Mouse (Mus musculus): ENCODE data around the gene Fzd2. TPM values are rescaled to one million over a fixed set of nuclear protein-coding genes. Genes with fewer than 3 reads are reported as not detected.

Gene Fzd2
- total RNA-seq, 1 experiment: 27.9 TPM

DNA sequence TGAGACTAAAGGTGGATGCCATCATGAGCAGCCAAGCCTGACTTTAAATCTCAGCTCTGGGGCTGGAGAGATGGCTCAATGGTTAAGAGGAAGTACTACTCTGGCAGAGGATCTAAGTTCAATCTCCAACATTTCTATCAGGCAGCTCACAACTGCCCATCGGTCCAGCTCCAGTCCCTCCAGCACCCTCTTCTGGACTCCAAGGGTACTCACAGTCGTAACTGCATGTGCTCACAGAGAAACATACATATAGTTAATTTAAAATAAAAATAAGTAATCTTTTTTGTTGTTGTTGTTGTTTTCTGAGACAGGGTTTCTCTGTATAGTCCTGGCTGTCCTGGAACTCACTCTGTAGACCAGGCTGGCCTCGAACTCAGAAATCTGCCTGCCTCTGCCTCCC lies 4.3 kb upstream of the Fzd2 start:
- TF ChIP-seq CHD2 (IDR thresholded peaks at IDR 0.05; ENCODE audit: low read depth, low read length) (no peak), ZNF384 (IDR thresholded peaks at IDR 0.05; ENCODE audit: low read depth, low read length) (no peak), MAFK (IDR thresholded peaks at IDR 0.05; ENCODE audit: insufficient read depth, low read depth, low read length) (no peak), ZC3H11A (IDR thresholded peaks at IDR 0.05; ENCODE audit: borderline replicate concordance, low read depth, low read length) (no peak), HCFC1 (IDR thresholded peaks at IDR 0.05; ENCODE audit: borderline replicate concordance, insufficient read depth, low read length) (no peak)
- Histone ChIP-seq H3K27ac (ENCODE audit: insufficient read depth, low read depth, low read length, poor library complexity, severe bottlenecking) (no peak overlapping the region), H3K9me3 (ENCODE audit: control insufficient read depth, insufficient read depth, low read depth, low read length) (no peaks in the 10 kb centered on the region), H3K36me3 (ENCODE audit: control insufficient read depth, insufficient read depth, low read length, poor library complexity, severe bottlenecking) (no peaks in the 10 kb centered on the region), H3K4me1 (ENCODE audit: control insufficient read depth in 2 of 2, insufficient read depth in 2 of 2, low read length in 2 of 2, poor library complexity in 1 of 2) (peaks cover 3 to 6% of the 10 kb centered on the region in 2 experiments; a peak in 1 of 4 replicates), H3K4me3 (ENCODE audit: insufficient read depth in 1 of 2, low read depth in 1 of 2, low read length in 2 of 2, poor library complexity in 1 of 2, severe bottlenecking in 1 of 2) (no peak overlapping the region), H3K9ac (ENCODE audit: insufficient read depth, low read depth, low read length, poor library complexity, severe bottlenecking) (no peak overlapping the region)
- no peak for DNase-seq (ENCODE audit: low read depth, low spot score)
- in situ Hi-C loops (cut with MboI; ENCODE audit: low sequenced_read_pairs in 2 of 2, unreplicated experiment in 2 of 2): no loop called here

DNA sequence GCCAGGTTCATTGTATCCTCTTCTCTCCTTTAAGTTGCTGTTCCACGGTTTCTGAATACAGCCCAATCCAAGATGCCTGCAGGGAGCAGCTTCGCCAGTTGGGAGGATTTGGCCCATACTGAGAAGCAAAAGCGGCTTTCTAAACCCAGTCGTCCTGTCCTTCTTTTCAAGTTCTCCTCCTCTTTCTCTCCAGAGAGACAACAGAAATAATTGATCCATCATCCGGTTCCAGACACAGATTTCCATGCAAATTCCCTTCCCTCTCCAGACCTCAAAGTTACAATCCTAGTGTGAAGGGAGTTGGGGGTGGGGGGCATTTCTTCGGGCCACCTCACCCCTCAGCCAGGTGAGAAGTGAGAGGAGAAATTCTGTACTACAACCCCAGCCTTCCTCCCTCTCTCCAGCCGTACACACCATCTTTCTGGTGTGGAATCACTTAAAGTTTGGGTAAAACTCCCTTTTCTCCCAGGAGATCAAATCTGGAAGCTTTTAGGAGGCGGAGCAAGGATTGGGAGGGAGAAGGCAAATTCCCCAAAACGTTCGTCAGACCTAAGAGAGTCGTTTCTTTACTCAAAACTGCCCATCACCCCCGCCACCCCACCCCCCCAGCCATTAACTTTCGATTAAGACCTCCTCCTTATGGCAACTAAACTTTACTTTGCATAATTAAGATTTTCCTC lies 1.2 kb upstream of the Fzd2 start:
- H3K27ac ChIP-seq (ENCODE audit: insufficient read depth, low read depth, low read length, poor library complexity, severe bottlenecking): peak overlapping the region; percentile 66
- H3K9ac ChIP-seq (ENCODE audit: insufficient read depth, low read depth, low read length, poor library complexity, severe bottlenecking): no peak overlapping the region
- no peaks in the 10 kb centered on the region for H3K36me3 ChIP-seq (ENCODE audit: control insufficient read depth, insufficient read depth, low read length, poor library complexity, severe bottlenecking)
- no peak for DNase-seq (ENCODE audit: low read depth, low spot score)
- in situ Hi-C loops (cut with MboI; ENCODE audit: low sequenced_read_pairs in 2 of 2, unreplicated experiment in 2 of 2): no loop called here
- TF ChIP-seq ZNF384 (IDR thresholded peaks at IDR 0.05; ENCODE audit: low read depth, low read length) (no peak), ZC3H11A (IDR thresholded peaks at IDR 0.05; ENCODE audit: borderline replicate concordance, low read depth, low read length) (no peak), CHD2 (IDR thresholded peaks at IDR 0.05; ENCODE audit: low read depth, low read length) (no peak), MAFK (IDR thresholded peaks at IDR 0.05; ENCODE audit: insufficient read depth, low read depth, low read length) (no peak), HCFC1 (IDR thresholded peaks at IDR 0.05; ENCODE audit: borderline replicate concordance, insufficient read depth, low read length) (no peak)
- no peaks in the 10 kb centered on the region; a peak in 1 of 4 replicates for H3K4me1 ChIP-seq (ENCODE audit: control insufficient read depth in 2 of 2, insufficient read depth in 2 of 2, low read length in 2 of 2, poor library complexity in 1 of 2)
- H3K4me3 ChIP-seq (ENCODE audit: insufficient read depth in 1 of 2, low read depth in 1 of 2, low read length in 2 of 2, poor library complexity in 1 of 2, severe bottlenecking in 1 of 2): peak overlapping the region; percentile 59 to 70
- no peaks in the 10 kb centered on the region for H3K9me3 ChIP-seq (ENCODE audit: control insufficient read depth, insufficient read depth, low read depth, low read length)

DNA sequence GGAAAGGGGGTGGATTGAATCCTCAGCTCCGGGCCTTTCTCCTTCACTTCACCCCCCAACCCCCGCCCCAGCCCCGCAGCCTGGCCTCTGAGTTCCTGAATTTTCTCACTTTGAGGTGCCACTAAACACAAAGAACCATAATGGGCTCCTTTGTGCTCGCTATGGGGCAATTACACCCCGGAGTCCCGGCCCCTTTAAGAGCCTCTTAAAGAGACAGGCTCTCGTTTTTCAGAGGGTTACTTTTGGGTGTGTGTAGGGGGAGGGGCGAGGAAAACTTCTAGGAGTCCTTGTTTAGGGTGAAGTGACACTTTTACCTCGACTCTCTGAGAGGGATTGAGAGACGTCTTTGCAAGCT lies 723 bp upstream of the Fzd2 start:
- TF ChIP-seq ZC3H11A (IDR thresholded peaks at IDR 0.05; ENCODE audit: borderline replicate concordance, low read depth, low read length) (no peak), MAFK (IDR thresholded peaks at IDR 0.05; ENCODE audit: insufficient read depth, low read depth, low read length) (no peak), ZNF384 (IDR thresholded peaks at IDR 0.05; ENCODE audit: low read depth, low read length) (no peak), CHD2 (IDR thresholded peaks at IDR 0.05; ENCODE audit: low read depth, low read length) (no peak), HCFC1 (IDR thresholded peaks at IDR 0.05; ENCODE audit: borderline replicate concordance, insufficient read depth, low read length) (no peak)
- Histone ChIP-seq H3K9ac (ENCODE audit: insufficient read depth, low read depth, low read length, poor library complexity, severe bottlenecking) (no peak overlapping the region), H3K27ac (ENCODE audit: insufficient read depth, low read depth, low read length, poor library complexity, severe bottlenecking) (0 out of 2 replicates have a peak overlapping the region, but pooled peaks have one; percentile 66), H3K36me3 (ENCODE audit: control insufficient read depth, insufficient read depth, low read length, poor library complexity, severe bottlenecking) (no peaks in the 10 kb centered on the region), H3K9me3 (ENCODE audit: control insufficient read depth, insufficient read depth, low read depth, low read length) (no peaks in the 10 kb centered on the region), H3K4me1 (ENCODE audit: control insufficient read depth in 2 of 2, insufficient read depth in 2 of 2, low read length in 2 of 2, poor library complexity in 1 of 2) (no peaks in the 10 kb centered on the region; a peak in 1 of 4 replicates), H3K4me3 (ENCODE audit: insufficient read depth in 1 of 2, low read depth in 1 of 2, low read length in 2 of 2, poor library complexity in 1 of 2, severe bottlenecking in 1 of 2) (peak overlapping the region; percentile 59 to 70)
- DNase-seq (ENCODE audit: low read depth, low spot score): no peak
- in situ Hi-C loops (cut with MboI; ENCODE audit: low sequenced_read_pairs in 2 of 2, unreplicated experiment in 2 of 2): no loop called here

DNA sequence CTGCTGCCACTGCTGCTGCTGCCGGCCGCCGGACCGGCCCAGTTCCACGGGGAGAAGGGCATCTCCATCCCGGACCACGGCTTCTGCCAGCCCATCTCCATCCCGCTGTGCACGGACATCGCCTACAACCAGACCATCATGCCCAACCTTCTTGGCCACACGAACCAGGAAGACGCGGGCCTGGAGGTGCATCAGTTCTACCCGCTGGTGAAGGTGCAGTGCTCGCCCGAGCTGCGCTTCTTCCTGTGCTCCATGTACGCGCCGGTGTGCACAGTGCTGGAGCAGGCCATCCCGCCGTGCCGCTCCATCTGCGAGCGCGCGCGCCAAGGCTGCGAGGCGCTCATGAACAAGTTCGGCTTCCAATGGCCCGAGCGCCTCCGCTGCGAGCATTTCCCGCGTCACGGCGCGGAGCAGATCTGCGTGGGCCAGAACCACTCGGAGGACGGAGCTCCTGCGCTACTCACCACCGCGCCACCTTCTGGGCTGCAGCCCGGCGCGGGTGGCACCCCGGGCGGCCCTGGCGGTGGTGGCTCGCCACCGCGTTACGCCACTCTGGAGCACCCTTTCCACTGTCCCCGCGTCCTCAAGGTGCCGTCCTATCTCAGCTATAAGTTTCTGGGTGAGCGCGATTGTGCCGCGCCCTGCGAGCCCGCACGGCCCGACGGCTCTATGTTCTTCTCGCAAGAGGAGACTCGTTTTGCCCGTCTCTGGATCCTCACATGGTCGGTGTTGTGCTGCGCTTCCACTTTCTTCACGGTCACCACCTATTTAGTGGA lies 769 bp downstream of the Fzd2 start:
- no peak for TF ChIP-seq ZNF384 (IDR thresholded peaks at IDR 0.05; ENCODE audit: low read depth, low read length)
- TF ChIP-seq HCFC1 (IDR thresholded peaks at IDR 0.05; ENCODE audit: borderline replicate concordance, insufficient read depth, low read length): no peak
- no peak for TF ChIP-seq MAFK (IDR thresholded peaks at IDR 0.05; ENCODE audit: insufficient read depth, low read depth, low read length)
- no peak for TF ChIP-seq ZC3H11A (IDR thresholded peaks at IDR 0.05; ENCODE audit: borderline replicate concordance, low read depth, low read length)
- no peak for TF ChIP-seq CHD2 (IDR thresholded peaks at IDR 0.05; ENCODE audit: low read depth, low read length)
- Histone ChIP-seq H3K4me1 (ENCODE audit: control insufficient read depth in 2 of 2, insufficient read depth in 2 of 2, low read length in 2 of 2, poor library complexity in 1 of 2) (no peaks in the 10 kb centered on the region; a peak in 1 of 4 replicates), H3K9me3 (ENCODE audit: control insufficient read depth, insufficient read depth, low read depth, low read length) (no peaks in the 10 kb centered on the region), H3K4me3 (ENCODE audit: insufficient read depth in 1 of 2, low read depth in 1 of 2, low read length in 2 of 2, poor library complexity in 1 of 2, severe bottlenecking in 1 of 2) (peak overlapping the region; percentile 70 to 75), H3K36me3 (ENCODE audit: control insufficient read depth, insufficient read depth, low read length, poor library complexity, severe bottlenecking) (no peaks in the 10 kb centered on the region), H3K27ac (ENCODE audit: insufficient read depth, low read depth, low read length, poor library complexity, severe bottlenecking) (no peak overlapping the region; the same call in 1 of the 2 replicates), H3K9ac (ENCODE audit: insufficient read depth, low read depth, low read length, poor library complexity, severe bottlenecking) (peak overlapping the region; percentile 57)
- in situ Hi-C loops (cut with MboI; ENCODE audit: low sequenced_read_pairs in 2 of 2, unreplicated experiment in 2 of 2): no loop called here
- DNase-seq (ENCODE audit: low read depth, low spot score): no peak

Measured in ES-E14 (cell line).